Mouse (Mus musculus): Measurements from ENCODE around the gene 6030458C11Rik. TPM values are rescaled to one million over a fixed set of nuclear protein-coding genes. Genes with fewer than 3 reads are reported as not detected.

The 6030458C11Rik gene
- polyA plus RNA-seq (2014; fragmentation: Nextera tagmentation; extraction: Ambion mirVana) = 42.1 and 47.0 TPM in 2 replicates

- peak; percentile 100 for ATAC-seq (ENCODE audit: insufficient number of reproducible peaks, insufficient read depth, low FRiP score, low read depth)
- H3K4me3 ChIP-seq (ENCODE audit: low read depth, low read length) = peak within 1 kb of the TSS; percentile 94
- under 1% methylated on average over 67 of the region's 67 CpGs for WGBS
- H3K9me3 ChIP-seq (ENCODE audit: control insufficient read depth, low read depth, low read length) = no peaks in the 10 kb centered on the region
- H3K4me1 ChIP-seq (ENCODE audit: control insufficient read depth, insufficient read depth, low read length) = peaks cover 13% of the 10 kb centered on the region
- peak within 1 kb of the TSS; percentile 78 for H3K4me2 ChIP-seq (replicated peaks; ENCODE audit: low read depth, low read length)
- no peaks in the 10 kb centered on the region for H3K27me3 ChIP-seq (ENCODE audit: control insufficient read depth, insufficient read depth, low read length)
- H3K27ac ChIP-seq (ENCODE audit: low read length) = peak within 1 kb of the TSS; percentile 66
- peak within 1 kb of the TSS; percentile 81 for H3K9ac ChIP-seq (replicated peaks; ENCODE audit: low read depth, low read length)
- H3K36me3 ChIP-seq (ENCODE audit: control insufficient read depth, insufficient read depth, low read length) = peaks cover 20% of the 10 kb centered on the region
Measured at GRCm38 (mm10) chr15:12824197-12824952, at the start of gene 6030458C11Rik, which contains the start of gene Drosha. Gene 6030458C11Rik (minus strand): TSS chr15:12824649. Gene Drosha (plus strand): TSS chr15:12824815.

- WGBS = 71% methylated on average over 8 of the region's 8 CpGs
- H3K36me3 ChIP-seq (ENCODE audit: control insufficient read depth, insufficient read depth, low read length) = peaks cover 20% of the 10 kb centered on the region
Measured at GRCm38 (mm10) chr15:12867269-12867668, 42.8 kb upstream of the 6030458C11Rik start.

GRCm38 (mm10) chr15:12865595-12866314 is 41.3 kb upstream of the 6030458C11Rik start:
- no peak overlapping the region for H3K27ac ChIP-seq (ENCODE audit: low read length)
- H3K9me3 ChIP-seq (ENCODE audit: control insufficient read depth, low read depth, low read length) = no peaks in the 10 kb centered on the region
- H3K9ac ChIP-seq (replicated peaks; ENCODE audit: low read depth, low read length) = no peak overlapping the region
- WGBS = 71% methylated on average over 7 of the region's 7 CpGs
- no peak; the same call in 1 of the 2 replicates for ATAC-seq (ENCODE audit: insufficient number of reproducible peaks, insufficient read depth, low FRiP score, low read depth)
- H3K4me1 ChIP-seq (ENCODE audit: control insufficient read depth, insufficient read depth, low read length) = 0 out of 2 replicates have a peak, but pooled peaks cover 2% of the 10 kb centered on the region
- no peak overlapping the region for H3K4me2 ChIP-seq (replicated peaks; ENCODE audit: low read depth, low read length)
- no peaks in the 10 kb centered on the region for H3K27me3 ChIP-seq (ENCODE audit: control insufficient read depth, insufficient read depth, low read length)
- peaks cover 27% of the 10 kb centered on the region for H3K36me3 ChIP-seq (ENCODE audit: control insufficient read depth, insufficient read depth, low read length)
- H3K4me3 ChIP-seq (ENCODE audit: low read depth, low read length) = no peak overlapping the region

More at GRCm38 (mm10) chr15:12867269-12867668, 42.8 kb upstream of the 6030458C11Rik start:
- no peaks in the 10 kb centered on the region for H3K9me3 ChIP-seq (ENCODE audit: control insufficient read depth, low read depth, low read length)
- H3K4me2 ChIP-seq (replicated peaks; ENCODE audit: low read depth, low read length) = no peak overlapping the region
- H3K4me1 ChIP-seq (ENCODE audit: control insufficient read depth, insufficient read depth, low read length) = 0 out of 2 replicates have a peak, but pooled peaks cover 2% of the 10 kb centered on the region
- no peaks in the 10 kb centered on the region for H3K27me3 ChIP-seq (ENCODE audit: control insufficient read depth, insufficient read depth, low read length)
- no peak overlapping the region for H3K4me3 ChIP-seq (ENCODE audit: low read depth, low read length)
- no peak overlapping the region for H3K9ac ChIP-seq (replicated peaks; ENCODE audit: low read depth, low read length)
- no peak for ATAC-seq (ENCODE audit: insufficient number of reproducible peaks, insufficient read depth, low FRiP score, low read depth)
- H3K27ac ChIP-seq (ENCODE audit: low read length) = no peak overlapping the region

- Histone ChIP-seq H3K36me3 (ENCODE audit: control insufficient read depth, insufficient read depth, low read length) (peaks cover 33% of the 10 kb centered on the region), H3K9me3 (ENCODE audit: control insufficient read depth, low read depth, low read length) (no peaks in the 10 kb centered on the region), H3K27ac (ENCODE audit: low read length) (no peak overlapping the region), H3K4me1 (ENCODE audit: control insufficient read depth, insufficient read depth, low read length) (0 out of 2 replicates have a peak, but pooled peaks cover 2% of the 10 kb centered on the region), H3K9ac (replicated peaks; ENCODE audit: low read depth, low read length) (no peak overlapping the region), H3K27me3 (ENCODE audit: control insufficient read depth, insufficient read depth, low read length) (no peaks in the 10 kb centered on the region), H3K4me3 (ENCODE audit: low read depth, low read length) (no peak overlapping the region), H3K4me2 (replicated peaks; ENCODE audit: low read depth, low read length) (no peak overlapping the region)
- WGBS = 38% methylated on average over 1 of the region's 1 CpGs
- ATAC-seq (ENCODE audit: insufficient number of reproducible peaks, insufficient read depth, low FRiP score, low read depth) = peak; percentile 54; the same call in 1 of the 2 replicates
Measured at GRCm38 (mm10) chr15:12863669-12864068, 39.2 kb upstream of the 6030458C11Rik start.

GRCm38 (mm10) chr15:12862061-12862460 is 37.6 kb upstream of the 6030458C11Rik start:
- 77% methylated on average over 3 of the region's 3 CpGs for WGBS
- no peak overlapping the region for H3K27ac ChIP-seq (ENCODE audit: low read length)
- no peak for ATAC-seq (ENCODE audit: insufficient number of reproducible peaks, insufficient read depth, low FRiP score, low read depth)
- H3K9me3 ChIP-seq (ENCODE audit: control insufficient read depth, low read depth, low read length) = no peaks in the 10 kb centered on the region
- H3K4me2 ChIP-seq (replicated peaks; ENCODE audit: low read depth, low read length) = no peak overlapping the region
- no peaks in the 10 kb centered on the region for H3K4me1 ChIP-seq (ENCODE audit: control insufficient read depth, insufficient read depth, low read length)
- H3K27me3 ChIP-seq (ENCODE audit: control insufficient read depth, insufficient read depth, low read length) = no peaks in the 10 kb centered on the region
- peaks cover 32% of the 10 kb centered on the region for H3K36me3 ChIP-seq (ENCODE audit: control insufficient read depth, insufficient read depth, low read length)
- H3K4me3 ChIP-seq (ENCODE audit: low read depth, low read length) = no peak overlapping the region
- no peak overlapping the region for H3K9ac ChIP-seq (replicated peaks; ENCODE audit: low read depth, low read length)

- H3K36me3 ChIP-seq (ENCODE audit: control insufficient read depth, insufficient read depth, low read length) = peaks cover 51% of the 10 kb centered on the region
- H3K4me2 ChIP-seq (replicated peaks; ENCODE audit: low read depth, low read length) = no peak overlapping the region
- 95% methylated on average over 3 of the region's 3 CpGs for WGBS
- no peaks in the 10 kb centered on the region for H3K4me1 ChIP-seq (ENCODE audit: control insufficient read depth, insufficient read depth, low read length)
- H3K4me3 ChIP-seq (ENCODE audit: low read depth, low read length) = no peak overlapping the region
- no peaks in the 10 kb centered on the region for H3K9me3 ChIP-seq (ENCODE audit: control insufficient read depth, low read depth, low read length)
- no peak for ATAC-seq (ENCODE audit: insufficient number of reproducible peaks, insufficient read depth, low FRiP score, low read depth)
- H3K27ac ChIP-seq (ENCODE audit: low read length) = no peak overlapping the region
- H3K9ac ChIP-seq (replicated peaks; ENCODE audit: low read depth, low read length) = no peak overlapping the region
- H3K27me3 ChIP-seq (ENCODE audit: control insufficient read depth, insufficient read depth, low read length) = no peaks in the 10 kb centered on the region
Measured at GRCm38 (mm10) chr15:12858645-12859044, 34.2 kb upstream of the 6030458C11Rik start.

- no peak overlapping the region for H3K4me3 ChIP-seq (ENCODE audit: low read depth, low read length)
- H3K9ac ChIP-seq (replicated peaks; ENCODE audit: low read depth, low read length) = no peak overlapping the region
- no peak overlapping the region for H3K27ac ChIP-seq (ENCODE audit: low read length)
- H3K4me1 ChIP-seq (ENCODE audit: control insufficient read depth, insufficient read depth, low read length) = no peaks in the 10 kb centered on the region
- no peak for ATAC-seq (ENCODE audit: insufficient number of reproducible peaks, insufficient read depth, low FRiP score, low read depth)
- H3K36me3 ChIP-seq (ENCODE audit: control insufficient read depth, insufficient read depth, low read length) = peaks cover 58% of the 10 kb centered on the region
- H3K4me2 ChIP-seq (replicated peaks; ENCODE audit: low read depth, low read length) = no peak overlapping the region
- H3K27me3 ChIP-seq (ENCODE audit: control insufficient read depth, insufficient read depth, low read length) = no peaks in the 10 kb centered on the region
- 88% methylated on average over 12 of the region's 12 CpGs for WGBS
- no peaks in the 10 kb centered on the region for H3K9me3 ChIP-seq (ENCODE audit: control insufficient read depth, low read depth, low read length)
Measured at GRCm38 (mm10) chr15:12857840-12858516, 33.5 kb upstream of the 6030458C11Rik start.

- no peak for ATAC-seq (ENCODE audit: insufficient number of reproducible peaks, insufficient read depth, low FRiP score, low read depth)
Measured at GRCm38 (mm10) chr15:12856780-12857179, 32.3 kb upstream of the 6030458C11Rik start.

More at GRCm38 (mm10) chr15:12856780-12857179, 32.3 kb upstream of the 6030458C11Rik start:
- Histone ChIP-seq H3K27ac (ENCODE audit: low read length) (no peak overlapping the region), H3K4me3 (ENCODE audit: low read depth, low read length) (no peak overlapping the region), H3K27me3 (ENCODE audit: control insufficient read depth, insufficient read depth, low read length) (no peaks in the 10 kb centered on the region), H3K4me1 (ENCODE audit: control insufficient read depth, insufficient read depth, low read length) (no peaks in the 10 kb centered on the region), H3K36me3 (ENCODE audit: control insufficient read depth, insufficient read depth, low read length) (peaks cover 58% of the 10 kb centered on the region), H3K9ac (replicated peaks; ENCODE audit: low read depth, low read length) (no peak overlapping the region), H3K4me2 (replicated peaks; ENCODE audit: low read depth, low read length) (no peak overlapping the region), H3K9me3 (ENCODE audit: control insufficient read depth, low read depth, low read length) (no peaks in the 10 kb centered on the region)
- 96% methylated on average over 6 of the region's 6 CpGs for WGBS
